Mouse (Mus musculus) kidney, embryonic 15.5 days (tissue): ENCODE measurements around the gene Fbxl19. TPM values are rescaled to one million over a fixed set of nuclear protein-coding genes. Genes with fewer than 3 reads are reported as not detected.

Experiments
- ATAC-seq: fragments of 200-750 bp; cut with Nextera tagmentation; replicated peaks from 2 replicates; pipeline ENCODE4 v1.8.0; 2017; ENCODE audit warnings: moderate TSS enrichment; ENCODE audit not compliant: low FRiP score
- H3K27ac ChIP-seq: fragments of 300-500 bp; sonication (generic); 2 replicates; pipeline ENCODE4 v1.5.1; 2015; ENCODE audit warnings: mild to moderate bottlenecking, inconsistent platforms
- H3K27me3 ChIP-seq: fragments of 300-500 bp; sonication (generic); 2 replicates; pipeline ENCODE4 v1.6.1; 2015; ENCODE audit warnings: inconsistent platforms
- H3K36me3 ChIP-seq: fragments of 300-500 bp; sonication (generic); 2 replicates; pipeline ENCODE4 v1.6.1; 2015; ENCODE audit warnings: inconsistent platforms
- H3K4me1 ChIP-seq: fragments of 300-500 bp; sonication (generic); 2 replicates; pipeline ENCODE4 v1.6.1; 2015; ENCODE audit warnings: inconsistent platforms
- H3K4me2 ChIP-seq: fragments of 300-500 bp; sonication (generic); 2 replicates; pipeline ENCODE4 v1.6.1; 2015; ENCODE audit warnings: moderate library complexity, mild to moderate bottlenecking, inconsistent platforms
- H3K4me3 ChIP-seq: fragments of 300-500 bp; sonication (generic); replicated peaks from 2 replicates; pipeline ENCODE4 v1.5.1; 2015; ENCODE audit warnings: mild to moderate bottlenecking, inconsistent platforms
- H3K9ac ChIP-seq: fragments of 300-500 bp; sonication (generic); 2 replicates; pipeline ENCODE4 v1.6.1; 2015; ENCODE audit warnings: mild to moderate bottlenecking, inconsistent platforms
- H3K9me3 ChIP-seq: fragments of 300-500 bp; sonication (generic); replicated peaks from 2 replicates; pipeline ENCODE4 v1.6.1; 2016; ENCODE audit warnings: inconsistent platforms
- WGBS: fragments of 180-500 bp; shearing (Covaris S2); methylation state at CpG from one replicate; pipeline ENCODE4 v1.1.7; 2015; ENCODE audit warnings: mixed read lengths; 5-methylcytosine and 5-hydroxymethylcytosine counted together
- microRNA counts: library from miRNA; unstranded; fragments of <30 nt; microRNA quantifications from one replicate; lab custom pipeline; 2016
- microRNA-seq: library from miRNA; unstranded; fragments of <30 nt; microRNA quantifications from one replicate; pipeline ENCODE4, GENCODE M21; 2016
- polyA plus RNA-seq: library from polyadenylated mRNA; unstranded; fragments of >200 nt; fragmentation: Nextera tagmentation; extraction: Ambion mirVana; gene quantifications from 2 replicates; pipeline ENCODE4 v1.2.1, GENCODE M21; 2015

The Fbxl19 gene
- polyA plus RNA-seq, 1 experiment from 2014 or later: 6.8 TPM

GRCm38 (mm10) chr7:127814241-127814921 is 70.0 kb downstream of the Fbxl19 start:
- H3K9ac ChIP-seq: no peak overlapping the region
- 0 out of 2 replicates have a peak, but pooled peaks have one; percentile 30 for ATAC-seq
- no peaks in the 10 kb centered on the region for H3K9me3 ChIP-seq
- no peak overlapping the region for H3K4me2 ChIP-seq
- H3K27me3 ChIP-seq: no peaks in the 10 kb centered on the region
- H3K27ac ChIP-seq: peak overlapping the region; percentile 55
- WGBS: 62% methylated on average over 19 of the region's 19 CpGs
- H3K36me3 ChIP-seq: peaks cover 16% of the 10 kb centered on the region; the same call in 1 of the 2 replicates
- peaks cover 28% of the 10 kb centered on the region for H3K4me1 ChIP-seq
- H3K4me3 ChIP-seq: no peak overlapping the region

DNA sequence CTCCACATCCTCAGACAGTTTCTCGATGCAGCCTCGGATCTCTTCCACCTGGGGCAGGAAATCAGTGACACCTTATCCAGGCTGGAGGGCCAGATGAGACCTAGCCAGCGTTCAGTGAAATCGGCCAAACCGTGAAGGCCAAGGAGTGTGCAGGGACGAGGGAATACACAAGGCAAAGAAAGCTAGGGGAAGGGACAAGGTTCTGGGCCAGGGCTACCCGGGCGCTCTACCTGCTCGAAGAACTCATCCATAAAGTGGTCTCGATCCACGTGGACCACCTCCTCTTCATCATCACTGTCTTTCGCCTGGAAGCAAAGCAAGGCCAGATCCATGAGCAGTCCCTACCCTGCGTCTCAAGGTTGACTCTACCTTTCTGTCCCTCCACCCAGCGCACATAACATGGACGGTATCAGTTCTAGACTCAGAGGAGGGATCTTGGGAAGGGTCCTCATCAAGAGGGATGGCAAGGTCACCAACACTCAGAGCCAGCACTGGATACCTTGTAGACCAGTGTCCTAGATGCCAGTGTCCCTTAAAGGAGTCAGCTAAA is 70.8 kb downstream of the Fbxl19 start:
- no peaks in the 10 kb centered on the region for H3K9me3 ChIP-seq
- peaks cover 11% of the 10 kb centered on the region; the same call in 1 of the 2 replicates for H3K36me3 ChIP-seq
- no peak for ATAC-seq
- H3K27me3 ChIP-seq: no peaks in the 10 kb centered on the region
- peak overlapping the region; percentile 51 for H3K27ac ChIP-seq
- H3K4me3 ChIP-seq: no peak overlapping the region
- no peak overlapping the region for H3K4me2 ChIP-seq
- no peak overlapping the region for H3K9ac ChIP-seq
- peaks cover 28% of the 10 kb centered on the region for H3K4me1 ChIP-seq
- 77% methylated on average over 15 of the region's 15 CpGs for WGBS

DNA sequence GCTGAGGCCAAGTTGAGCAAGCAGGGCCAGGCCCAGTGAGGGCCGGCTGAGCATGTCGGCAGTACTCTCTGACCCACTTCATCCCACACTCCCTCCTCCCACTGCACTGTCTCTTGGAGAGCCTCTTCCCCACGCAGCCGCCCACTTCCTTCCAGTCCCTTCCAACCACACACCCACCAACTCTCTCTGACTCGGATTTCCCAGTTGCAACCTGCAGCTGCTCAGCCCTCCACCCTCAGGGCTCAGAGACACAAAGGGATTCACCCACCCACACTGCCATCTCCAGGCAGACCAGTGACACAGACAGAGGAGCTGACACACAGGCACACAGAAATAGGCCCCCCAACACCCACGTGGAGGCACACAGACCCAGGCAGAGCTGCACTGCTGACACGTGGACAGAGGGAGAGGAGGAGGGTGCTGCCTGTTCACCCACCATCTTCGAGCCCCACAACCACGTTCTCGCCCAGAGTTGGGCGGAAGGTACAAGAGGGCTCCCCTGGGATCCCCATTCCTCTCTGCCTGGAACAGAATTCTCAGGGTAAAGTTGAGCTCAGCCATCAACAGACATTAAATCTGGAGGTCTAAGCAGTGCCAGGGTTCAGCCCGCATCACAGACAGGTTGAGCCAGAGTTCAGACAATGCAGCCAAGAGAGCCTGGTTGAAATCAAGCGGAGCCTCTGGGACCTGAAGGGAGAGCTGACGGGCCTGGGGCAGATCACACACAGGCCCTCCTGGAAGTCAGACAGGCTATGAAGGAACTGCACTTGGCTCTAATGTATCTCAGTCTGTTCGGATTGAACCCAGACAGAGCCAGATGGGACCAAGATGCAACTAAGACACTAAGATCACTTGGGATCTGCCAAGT is 71.8 kb downstream of the Fbxl19 start:
- peaks cover 6% of the 10 kb centered on the region; the same call in 1 of the 2 replicates for H3K36me3 ChIP-seq
- H3K27me3 ChIP-seq: no peaks in the 10 kb centered on the region
- no peak overlapping the region for H3K4me2 ChIP-seq
- 52% methylated on average over 15 of the region's 15 CpGs for WGBS
- H3K4me3 ChIP-seq: no peak overlapping the region
- ATAC-seq: peak; percentile 59
- no peak overlapping the region for H3K9ac ChIP-seq
- H3K4me1 ChIP-seq: peaks cover 33% of the 10 kb centered on the region
- peak overlapping the region; percentile 9; the same call in 1 of the 2 replicates for H3K27ac ChIP-seq
- no peaks in the 10 kb centered on the region for H3K9me3 ChIP-seq

DNA sequence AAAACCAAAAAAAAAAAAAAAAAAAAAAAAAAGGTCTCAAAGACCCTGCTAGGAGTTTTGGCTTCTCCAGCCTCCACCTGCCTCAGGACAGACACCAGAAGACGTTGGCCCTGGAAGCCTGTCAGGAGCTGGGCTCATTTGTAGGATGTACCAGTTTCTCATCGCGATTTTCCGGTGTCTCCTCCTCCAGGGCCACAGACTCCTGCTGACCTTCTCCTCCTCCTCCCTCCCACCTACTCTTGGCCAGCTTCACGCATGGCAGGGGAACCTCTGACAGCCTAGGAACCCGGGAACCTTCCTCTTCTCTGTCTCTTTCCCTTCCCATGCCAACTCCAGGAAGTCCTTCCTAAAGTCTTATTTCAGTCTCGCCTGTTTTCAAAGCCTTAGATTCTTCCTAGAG is 72.7 kb downstream of the Fbxl19 start:
- H3K4me2 ChIP-seq: no peak overlapping the region
- H3K4me1 ChIP-seq: peaks cover 39% of the 10 kb centered on the region
- no peak overlapping the region for H3K9ac ChIP-seq
- H3K27ac ChIP-seq: no peak overlapping the region
- H3K4me3 ChIP-seq: no peak overlapping the region
- ATAC-seq: no peak
- no peaks in the 10 kb centered on the region for H3K9me3 ChIP-seq
- H3K36me3 ChIP-seq: peaks cover 5% of the 10 kb centered on the region; the same call in 1 of the 2 replicates
- no peaks in the 10 kb centered on the region for H3K27me3 ChIP-seq
- WGBS: 59% methylated on average over 7 of the region's 7 CpGs

DNA sequence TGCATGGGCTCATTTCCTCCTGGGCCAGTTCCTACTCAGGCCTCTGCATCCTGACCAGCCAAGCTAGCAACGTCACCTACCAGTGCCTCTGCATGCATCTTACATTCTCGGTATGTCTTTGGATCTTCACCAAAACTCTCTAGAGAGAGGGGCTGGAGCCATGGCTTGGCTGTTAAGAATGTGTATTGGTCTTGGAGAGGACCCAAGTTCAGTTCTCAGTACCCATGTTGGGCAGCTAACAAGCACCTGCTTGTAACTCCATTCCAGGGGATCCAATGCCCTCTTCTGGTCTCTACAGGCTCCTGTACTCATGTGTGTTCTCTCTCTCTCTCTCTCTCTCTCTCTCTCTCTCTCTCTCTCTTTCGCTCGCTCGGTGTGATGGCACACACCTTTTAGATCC is 73.4 kb downstream of the Fbxl19 start:
- 92% methylated on average over 5 of the region's 5 CpGs for WGBS
- Histone ChIP-seq H3K4me1 (peaks cover 46% of the 10 kb centered on the region), H3K4me2 (no peak overlapping the region)

More for the DNA sequence above, 73.4 kb downstream of the Fbxl19 start:
- no peak for ATAC-seq
- H3K27me3 ChIP-seq: no peaks in the 10 kb centered on the region
- H3K27ac ChIP-seq: no peak overlapping the region
- no peaks in the 10 kb centered on the region for H3K9me3 ChIP-seq
- no peak overlapping the region for H3K9ac ChIP-seq
- H3K4me3 ChIP-seq: no peak overlapping the region
- 0 out of 2 replicates have a peak, but pooled peaks cover 3% of the 10 kb centered on the region for H3K36me3 ChIP-seq

MicroRNAs within 50 kb of the gene (microRNA counts, 519-probe panel; counts per million panel counts)
- microRNA mmu-miR-762 (lab: Ali Mortazavi, UCI): 2,461 counts per million, percentile 41 among the panel's probes with 10 or more counts

Small RNAs within 50 kb of the gene (microRNA-seq; reads per million reads assigned to microRNA genes)
- not detected for gene Mir762

Other genes with a start within 250 kb of the Fbxl19 start
- gene Srcap, start 232.6 kb upstream of the Fbxl19 start, polyA plus RNA-seq: 54.6 and 57.9 TPM in 2 replicates
- 18.7 and 19.4 TPM in 2 replicates for gene Gm42715, start 225.0 kb upstream of the Fbxl19 start, polyA plus RNA-seq
- 8.7 and 10.4 TPM in 2 replicates for gene Tmem265, start 183.2 kb upstream of the Fbxl19 start, polyA plus RNA-seq
- gene Phkg2, start 171.2 kb upstream of the Fbxl19 start, polyA plus RNA-seq: 34.6 and 42.5 TPM in 2 replicates
- 14.1 and 16.4 TPM in 2 replicates for gene Ccdc189, start 155.9 kb upstream of the Fbxl19 start, polyA plus RNA-seq
- 47.2 and 48.3 TPM in 2 replicates for gene Rnf40, start 155.8 kb upstream of the Fbxl19 start, polyA plus RNA-seq
- gene Zfp629, start 128.7 kb upstream of the Fbxl19 start, polyA plus RNA-seq: 17.2 and 18.9 TPM in 2 replicates
- 64.2 and 66.8 TPM in 2 replicates for gene Bcl7c, start 35.6 kb upstream of the Fbxl19 start, polyA plus RNA-seq
- 15.3 and 16.5 TPM in 2 replicates for gene Ctf1, start 31.8 kb upstream of the Fbxl19 start, polyA plus RNA-seq
- 0.31 and 0.33 TPM in 2 replicates for gene Ctf2, start 12.4 kb upstream of the Fbxl19 start, polyA plus RNA-seq
- 25.1 and 26.7 TPM in 2 replicates for gene Orai3, start 25.3 kb downstream of the Fbxl19 start, polyA plus RNA-seq
- gene Setd1a, start 32.1 kb downstream of the Fbxl19 start, polyA plus RNA-seq: 23.2 and 25.9 TPM in 2 replicates
- gene Gm49388, start 41.1 kb downstream of the Fbxl19 start, polyA plus RNA-seq: not detected in 2 replicates
- 23.0 and 27.6 TPM in 2 replicates for gene Hsd3b7, start 56.1 kb downstream of the Fbxl19 start, polyA plus RNA-seq
- 46.4 and 53.2 TPM in 2 replicates for gene Stx4a, start 79.8 kb downstream of the Fbxl19 start, polyA plus RNA-seq
- 3.8 and 5.2 TPM in 2 replicates for gene Stx1b, start 80.0 kb downstream of the Fbxl19 start, polyA plus RNA-seq
- 11.8 and 13.7 TPM in 2 replicates for gene Zfp646, start 131.7 kb downstream of the Fbxl19 start, polyA plus RNA-seq
- gene Zfp668, start 132.3 kb downstream of the Fbxl19 start, polyA plus RNA-seq: 22.7 TPM in 2 replicates
- 2.2 and 2.7 TPM in 2 replicates for gene Prss53, start 146.4 kb downstream of the Fbxl19 start, polyA plus RNA-seq
- not detected in 2 replicates for gene Gm21974, start 150.9 kb downstream of the Fbxl19 start, polyA plus RNA-seq
- 152 and 162 TPM in 2 replicates for gene Vkorc1, start 151.1 kb downstream of the Fbxl19 start, polyA plus RNA-seq
- gene Bckdk, start 159.5 kb downstream of the Fbxl19 start, polyA plus RNA-seq: 120 and 140 TPM in 2 replicates
- 41.8 and 43.5 TPM in 2 replicates for gene Kat8, start 168.0 kb downstream of the Fbxl19 start, polyA plus RNA-seq
- 56.9 and 59.5 TPM in 2 replicates for gene Prss8, start 185.6 kb downstream of the Fbxl19 start, polyA plus RNA-seq
- 11.5 and 12.4 TPM in 2 replicates for gene Prss36, start 202.2 kb downstream of the Fbxl19 start, polyA plus RNA-seq
- 421 and 440 TPM in 2 replicates for gene Fus, start 222.9 kb downstream of the Fbxl19 start, polyA plus RNA-seq
- gene Pycard, start 249.3 kb downstream of the Fbxl19 start, polyA plus RNA-seq: 43.9 and 45.1 TPM in 2 replicates